Mouse (Mus musculus) hindbrain, postnatal 0 days (tissue): ENCODE measurements at regions not wholly inside any gene's neighbourhood (a gene's known extent, or its start where the extent isn't known, plus 50 kb on each side); places are given as distances from the start of the nearest gene placed in this dataset.

Experiments used
- ATAC-seq: fragments of 200-750 bp; cut with Nextera tagmentation; 2 replicates; pipeline ENCODE4 v1.8.0; 2017; ENCODE audit warnings: mild to moderate bottlenecking, moderate TSS enrichment, moderate library complexity
- DNase-seq: peaks from one replicate; pipeline ENCODE4 v3.0.0-alpha.2; 2015; ENCODE audit warnings: low spot score
- H3K27ac ChIP-seq: fragments of 300-500 bp; sonication (generic); 2 replicates; pipeline ENCODE4 v1.5.1; 2014; ENCODE audit warnings: mild to moderate bottlenecking
- H3K27me3 ChIP-seq: fragments of 300-500 bp; sonication (generic); 2 replicates; pipeline ENCODE4 v1.6.1; 2014; ENCODE audit warnings: low read length, mixed read lengths; ENCODE audit not compliant: insufficient read depth
- H3K36me3 ChIP-seq: fragments of 300-500 bp; sonication (generic); 2 replicates; pipeline ENCODE4 v1.6.1; 2014; ENCODE audit warnings: low read length, mixed read lengths; ENCODE audit not compliant: insufficient read depth
- H3K4me1 ChIP-seq: fragments of 300-500 bp; sonication (generic); 2 replicates; pipeline ENCODE4 v1.6.1; 2014; ENCODE audit warnings: antibody characterized with exemption, low read length, mixed read lengths; ENCODE audit not compliant: insufficient read depth
- H3K4me2 ChIP-seq: fragments of 300-500 bp; sonication (generic); 2 replicates; pipeline ENCODE4 v1.6.1; 2014; ENCODE audit warnings: low read depth, mild to moderate bottlenecking, low read length, moderate library complexity, mixed read lengths
- H3K4me3 ChIP-seq: fragments of 300-500 bp; sonication (generic); 2 replicates; pipeline ENCODE4 v1.5.1; 2014; ENCODE audit warnings: low read length
- H3K9ac ChIP-seq: fragments of 300-500 bp; sonication (generic); replicated peaks from 2 replicates; pipeline ENCODE4 v1.6.1; 2014; ENCODE audit warnings: mild to moderate bottlenecking, low read length, moderate library complexity, mixed read lengths
- H3K9me3 ChIP-seq: fragments of 300-500 bp; sonication (generic); 2 replicates; pipeline ENCODE4 v1.6.1; 2016; ENCODE audit warnings: low read length, mixed read lengths
- CTCF ChIP-seq: IDR thresholded peaks from 2 replicates; pipeline ENCODE4 v1.5.1; 2016; ENCODE audit warnings: antibody characterized with exemption, control low read depth, low read depth
- WGBS: fragments of 180-500 bp; shearing (Covaris S2); extraction: QIAGEN DNeasy Blood & Tissue Kit; methylation state at CpG from one replicate; pipeline ENCODE4 v1.1.7; 2014; 5-methylcytosine and 5-hydroxymethylcytosine counted together

DNA sequence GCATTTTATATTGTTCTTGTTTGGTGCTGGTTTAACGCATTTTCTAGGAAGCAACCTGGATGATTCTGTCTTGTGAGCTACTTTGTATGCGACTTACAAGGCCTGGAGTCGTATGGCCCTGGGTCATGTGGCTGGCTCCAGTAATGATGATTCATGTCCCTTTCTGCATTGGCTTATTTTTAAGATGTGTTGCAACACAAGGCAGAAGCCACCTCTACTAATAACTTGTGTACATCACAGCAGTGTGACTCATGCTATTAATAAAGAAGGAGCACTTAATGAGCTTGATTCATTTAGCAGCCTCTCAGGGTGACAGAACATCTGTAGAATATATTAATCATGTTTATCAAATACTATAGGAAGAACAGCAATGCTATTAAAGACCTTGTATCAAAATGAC is 84.0 kb downstream of the Slc5a7 start:
- Histone ChIP-seq H3K27ac (no peak overlapping the region), H3K9ac (no peak overlapping the region), H3K4me2 (no peak overlapping the region), H3K36me3 (no peaks in the 10 kb centered on the region), H3K4me1 (no peaks in the 10 kb centered on the region), H3K9me3 (no peaks in the 10 kb centered on the region), H3K4me3 (no peak overlapping the region), H3K27me3 (no peaks in the 10 kb centered on the region)
- DNase-seq (no peak), ATAC-seq (no peak)
- WGBS, result 76% methylated on average over 3 of the region's 3 CpGs
- no peak for TF ChIP-seq CTCF

DNA sequence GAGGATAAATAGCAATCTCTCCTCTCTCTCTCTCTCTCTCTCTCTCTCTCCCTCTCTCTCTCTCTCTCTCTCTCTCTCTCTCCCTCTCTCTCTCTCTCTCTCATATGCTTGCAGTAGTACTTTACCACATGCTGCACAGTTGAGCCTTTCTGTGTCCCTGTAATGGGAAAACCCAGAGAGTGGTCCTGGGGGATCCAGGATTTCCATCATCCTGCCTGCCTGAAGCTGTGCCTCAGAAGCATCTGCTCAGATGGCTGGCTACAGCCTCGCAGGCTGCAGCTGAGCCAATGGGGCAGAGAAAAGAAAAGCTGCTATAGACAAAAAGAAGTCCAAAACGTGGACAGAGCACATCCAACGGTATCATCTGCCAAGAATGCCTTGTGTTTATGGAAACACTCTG is 97.1 kb downstream of the Slc5a7 start:
- Histone ChIP-seq H3K9ac (no peak overlapping the region), H3K4me3 (no peak overlapping the region), H3K36me3 (no peaks in the 10 kb centered on the region), H3K4me1 (no peaks in the 10 kb centered on the region), H3K4me2 (no peak overlapping the region), H3K27ac (no peak overlapping the region), H3K9me3 (no peaks in the 10 kb centered on the region), H3K27me3 (no peaks in the 10 kb centered on the region)
- TF ChIP-seq CTCF, result no peak
- WGBS, result 31% methylated on average over 3 of the region's 3 CpGs
- ATAC-seq, result peak; percentile 74; the same call in 1 of the 2 replicates
- peak; percentile 61 for DNase-seq

DNA sequence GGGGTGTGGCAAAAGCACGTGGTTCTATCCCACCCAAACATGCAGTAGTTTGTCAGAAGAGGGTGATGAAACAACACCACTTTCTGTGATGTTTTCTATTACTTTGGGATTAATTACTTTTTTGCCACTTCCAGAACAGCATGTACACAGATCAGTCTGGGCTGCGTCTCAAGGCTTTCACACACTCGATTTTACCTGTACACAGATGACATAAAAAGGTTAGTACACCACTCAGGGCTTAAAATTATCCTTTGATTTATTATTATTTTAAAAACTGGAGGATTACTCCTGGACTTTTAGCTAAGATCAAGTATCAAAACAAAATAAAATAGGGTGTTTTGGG is 106.6 kb downstream of the Slc5a7 start:
- ATAC-seq, result no peak; the same call in 1 of the 2 replicates
- no peak overlapping the region for H3K4me2 ChIP-seq
- no peaks in the 10 kb centered on the region for H3K4me1 ChIP-seq
- no peak overlapping the region for H3K9ac ChIP-seq
- WGBS, result 39% methylated on average over 3 of the region's 3 CpGs
- DNase-seq, result no peak
- no peaks in the 10 kb centered on the region for H3K36me3 ChIP-seq
- no peaks in the 10 kb centered on the region for H3K27me3 ChIP-seq
- no peak overlapping the region for H3K27ac ChIP-seq
- no peak overlapping the region for H3K4me3 ChIP-seq
- no peak for TF ChIP-seq CTCF
- H3K9me3 ChIP-seq, result no peaks in the 10 kb centered on the region

DNA sequence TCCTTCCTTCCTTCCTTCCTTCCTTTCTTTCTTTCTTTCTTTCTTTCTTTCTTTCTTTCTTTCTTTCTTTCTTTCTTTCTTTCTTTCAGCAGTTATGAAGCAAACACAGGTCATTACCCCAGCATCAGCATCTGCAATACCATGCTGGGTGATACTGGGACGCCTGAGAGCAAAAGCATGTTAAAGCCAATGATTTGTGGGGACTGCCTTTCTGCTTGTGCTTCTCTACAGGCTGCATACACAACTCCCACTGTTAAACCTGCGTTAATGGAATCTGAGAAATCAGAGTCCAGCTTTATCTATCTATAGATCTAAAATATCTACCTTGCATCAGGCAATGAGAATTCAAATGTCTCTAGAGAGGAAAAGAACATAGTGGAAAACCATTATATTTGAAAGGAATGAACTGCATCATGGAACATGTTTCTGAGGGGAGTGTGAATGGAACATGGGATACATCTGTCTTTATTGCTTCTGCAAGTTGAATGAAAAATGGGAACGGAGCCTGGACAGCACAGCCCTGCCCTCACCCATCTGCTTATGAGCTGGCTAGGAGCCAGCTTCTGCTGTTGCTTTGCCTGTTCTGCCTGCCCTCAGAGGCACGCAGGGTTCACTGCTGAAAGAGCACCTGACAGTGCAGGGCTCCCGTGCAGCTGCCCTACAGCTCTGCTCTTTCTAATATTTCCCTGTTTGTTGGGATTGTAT is 107.2 kb downstream of the Slc5a7 start:
- no peaks in the 10 kb centered on the region for H3K4me1 ChIP-seq
- H3K4me3 ChIP-seq, result no peak overlapping the region
- 0 out of 2 replicates have a peak overlapping the region, but pooled peaks have one; percentile 10 for H3K4me2 ChIP-seq
- H3K27ac ChIP-seq, result no peak overlapping the region
- no peaks in the 10 kb centered on the region for H3K27me3 ChIP-seq
- H3K9ac ChIP-seq, result no peak overlapping the region
- 21% methylated on average over 5 of the region's 5 CpGs for WGBS
- peak; percentile 96 for ATAC-seq
- peak; percentile 83 for DNase-seq
- H3K36me3 ChIP-seq, result no peaks in the 10 kb centered on the region
- TF ChIP-seq CTCF, result no peak
- no peaks in the 10 kb centered on the region for H3K9me3 ChIP-seq

DNA sequence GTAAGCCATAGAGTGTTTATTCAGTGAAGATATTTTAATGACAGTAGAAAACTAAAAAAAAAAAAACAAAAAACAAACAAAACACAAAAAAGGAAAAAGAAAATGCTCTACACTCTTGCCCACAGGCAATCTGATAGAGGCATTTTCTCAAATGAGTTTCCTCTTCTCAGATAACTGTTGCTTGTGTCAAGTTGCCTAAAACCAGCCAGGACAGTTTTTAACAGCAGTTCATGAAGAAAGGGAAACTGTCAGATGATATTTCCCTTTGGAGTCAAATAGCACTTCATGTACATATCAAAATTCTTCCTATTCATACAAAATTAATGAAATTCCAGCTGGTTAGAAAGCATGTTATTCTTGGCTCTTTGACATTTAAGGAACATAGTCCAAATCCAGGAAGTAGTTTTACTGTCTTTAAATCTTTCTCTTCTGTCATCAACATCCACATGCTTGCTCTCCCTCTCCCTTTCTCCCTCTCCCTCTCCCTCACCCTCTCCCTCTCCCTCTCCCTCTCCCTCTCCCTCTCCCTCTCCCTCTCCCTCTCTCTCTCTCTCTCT is 109.8 kb downstream of the Slc5a7 start:
- Histone ChIP-seq H3K4me2 (no peak overlapping the region), H3K4me3 (no peak overlapping the region), H3K36me3 (no peaks in the 10 kb centered on the region), H3K9ac (no peak overlapping the region), H3K9me3 (no peaks in the 10 kb centered on the region), H3K27ac (no peak overlapping the region), H3K27me3 (no peaks in the 10 kb centered on the region), H3K4me1 (no peaks in the 10 kb centered on the region)
- TF ChIP-seq CTCF, result no peak
- no peak for DNase-seq
- ATAC-seq, result no peak

DNA sequence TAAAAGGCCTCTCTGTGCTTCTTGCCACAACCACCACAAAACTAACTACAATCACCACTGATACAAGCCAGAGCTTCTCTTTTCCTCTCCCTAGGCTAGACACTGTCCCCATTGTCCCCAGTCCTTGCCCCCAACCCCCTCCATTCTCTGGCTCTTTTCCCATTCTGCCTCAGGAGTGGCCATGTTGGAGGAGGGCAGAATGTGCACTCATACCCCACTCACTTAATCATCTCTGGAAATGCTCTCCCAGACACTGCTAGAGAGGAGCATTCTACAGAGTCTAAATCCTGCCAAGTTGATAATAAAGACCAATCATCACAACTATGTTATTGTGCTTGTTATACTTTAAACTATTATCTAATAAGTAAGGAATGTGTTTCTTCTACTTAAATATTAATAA is 116.8 kb downstream of the Slc5a7 start:
- Histone ChIP-seq H3K9me3 (no peaks in the 10 kb centered on the region), H3K4me3 (no peak overlapping the region), H3K27ac (no peak overlapping the region), H3K4me2 (no peak overlapping the region), H3K4me1 (no peaks in the 10 kb centered on the region), H3K9ac (no peak overlapping the region), H3K27me3 (no peaks in the 10 kb centered on the region), H3K36me3 (no peaks in the 10 kb centered on the region)
- DNase-seq (no peak), ATAC-seq (no peak)
- no peak for TF ChIP-seq CTCF

DNA sequence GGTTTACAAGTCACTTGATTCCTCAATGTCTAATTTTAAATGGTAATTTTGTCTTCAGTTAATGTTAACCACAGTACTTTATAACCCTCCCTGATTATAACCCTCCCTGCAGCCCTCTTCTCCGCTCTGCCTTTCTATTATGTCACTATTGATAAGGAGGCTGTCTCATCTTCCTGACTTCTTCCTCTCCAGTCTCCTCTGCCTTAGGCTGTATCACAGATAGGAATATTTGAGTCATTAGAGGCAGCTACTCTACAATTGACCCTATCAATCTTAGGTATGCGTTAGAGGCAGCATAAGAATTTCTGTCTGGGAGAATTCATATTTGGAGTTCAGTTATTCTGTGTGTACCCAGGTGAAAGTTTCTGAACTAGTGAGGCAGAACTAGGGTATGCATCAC is 118.3 kb downstream of the Slc5a7 start:
- H3K4me1 ChIP-seq, result no peaks in the 10 kb centered on the region
- H3K4me3 ChIP-seq, result no peak overlapping the region
- H3K36me3 ChIP-seq, result no peaks in the 10 kb centered on the region
- WGBS, result 90% methylated on average over 2 of the region's 2 CpGs
- no peaks in the 10 kb centered on the region for H3K27me3 ChIP-seq
- H3K4me2 ChIP-seq, result no peak overlapping the region
- no peak for TF ChIP-seq CTCF
- no peaks in the 10 kb centered on the region for H3K9me3 ChIP-seq
- no peak overlapping the region for H3K9ac ChIP-seq
- DNase-seq, result no peak
- no peak for ATAC-seq
- no peak overlapping the region for H3K27ac ChIP-seq
